Mouse (Mus musculus): ENCODE data around the gene Fli1. TPM values are rescaled to one million over a fixed set of nuclear protein-coding genes. Genes with fewer than 3 reads are reported as not detected.

The Fli1 gene
- polyA plus RNA-seq, 1 experiment from 2014 or later, result 56.7 TPM

DNA sequence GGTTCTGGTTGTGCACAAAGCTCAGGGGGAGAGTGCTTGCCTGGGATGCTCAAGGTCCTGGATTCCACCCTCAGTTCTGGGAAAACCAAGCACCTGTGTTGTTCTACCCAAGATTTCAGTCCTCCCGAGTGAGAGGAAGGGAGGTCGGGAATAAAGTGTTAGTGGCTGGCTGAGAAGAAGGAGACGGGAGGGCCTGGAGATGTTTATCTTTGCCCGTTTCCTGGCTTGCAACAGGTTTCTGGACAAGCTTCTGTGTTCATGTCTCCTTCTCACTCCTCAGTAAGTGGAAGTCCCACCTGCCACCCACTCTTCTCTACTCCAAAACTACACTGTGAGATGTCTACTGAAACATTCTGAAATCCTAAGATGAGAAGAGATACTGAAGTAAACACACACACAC, 39.2 kb downstream of the Fli1 start:
- Histone ChIP-seq H3K9me3 (no peaks in the 10 kb centered on the region), H3K27me3 (replicated peaks; ENCODE audit: low read depth, poor library complexity, severe bottlenecking) (no peaks in the 10 kb centered on the region), H3K4me1 (peaks cover 76% of the 10 kb centered on the region), H3K27ac (replicated peaks) (0 out of 2 replicates have a peak overlapping the region, but pooled peaks have one; percentile 21), H3K4me3 (no peak overlapping the region), H3K36me3 (replicated peaks) (peaks cover 14% of the 10 kb centered on the region)
- 52% methylated on average over 4 of the region's 4 CpGs for WGBS
- no peak for DNase-seq (ENCODE audit: low spot score)

- peaks cover 68% of the 10 kb centered on the region for H3K4me1 ChIP-seq
- no peak overlapping the region for H3K27ac ChIP-seq (replicated peaks)
- peaks cover 14% of the 10 kb centered on the region for H3K36me3 ChIP-seq (replicated peaks)
- H3K9me3 ChIP-seq, result no peaks in the 10 kb centered on the region
- no peaks in the 10 kb centered on the region for H3K27me3 ChIP-seq (replicated peaks; ENCODE audit: low read depth, poor library complexity, severe bottlenecking)
- H3K4me3 ChIP-seq, result no peak overlapping the region
- DNase-seq (ENCODE audit: low spot score), result no peak
- WGBS, result 89% methylated on average over 11 of the region's 11 CpGs
These were observed 40.2 kb downstream of the Fli1 start for GRCm38 (mm10) chr9:32502256-32503010.

GRCm38 (mm10) chr9:32500886-32501285, 41.8 kb downstream of the Fli1 start:
- H3K9me3 ChIP-seq, result no peaks in the 10 kb centered on the region
- peaks cover 67% of the 10 kb centered on the region for H3K4me1 ChIP-seq
- no peak overlapping the region for H3K4me3 ChIP-seq
- H3K27me3 ChIP-seq (replicated peaks; ENCODE audit: low read depth, poor library complexity, severe bottlenecking), result no peaks in the 10 kb centered on the region
- peaks cover 14% of the 10 kb centered on the region for H3K36me3 ChIP-seq (replicated peaks)
- no peak overlapping the region for H3K27ac ChIP-seq (replicated peaks)
- 90% methylated on average over 8 of the region's 8 CpGs for WGBS
- DNase-seq (ENCODE audit: low spot score), result no peak

DNA sequence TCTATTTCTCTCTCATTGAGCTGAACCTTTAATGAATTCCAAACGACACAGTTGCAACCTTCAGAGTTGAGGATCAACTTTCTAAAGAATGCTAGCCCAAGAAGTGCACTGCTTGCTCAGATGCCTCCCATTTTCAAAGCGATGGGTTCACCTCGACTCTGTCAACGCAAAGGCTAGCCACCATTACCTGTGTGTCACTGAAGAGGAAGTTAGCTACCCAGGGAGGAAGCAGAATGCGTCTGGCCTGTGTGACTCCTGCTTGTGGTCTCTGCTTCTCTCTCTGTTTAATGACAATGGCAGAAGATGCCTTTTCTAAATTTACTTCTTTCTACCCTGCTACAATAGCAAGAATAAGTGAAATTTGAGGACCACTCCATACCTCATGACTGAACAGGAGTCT, 42.6 kb downstream of the Fli1 start:
- no peaks in the 10 kb centered on the region for H3K9me3 ChIP-seq
- no peak overlapping the region for H3K27ac ChIP-seq (replicated peaks)
- peaks cover 67% of the 10 kb centered on the region for H3K4me1 ChIP-seq
- peaks cover 14% of the 10 kb centered on the region for H3K36me3 ChIP-seq (replicated peaks)
- no peak overlapping the region for H3K4me3 ChIP-seq
- 75% methylated on average over 5 of the region's 5 CpGs for WGBS
- no peaks in the 10 kb centered on the region for H3K27me3 ChIP-seq (replicated peaks; ENCODE audit: low read depth, poor library complexity, severe bottlenecking)
- no peak for DNase-seq (ENCODE audit: low spot score)

DNA sequence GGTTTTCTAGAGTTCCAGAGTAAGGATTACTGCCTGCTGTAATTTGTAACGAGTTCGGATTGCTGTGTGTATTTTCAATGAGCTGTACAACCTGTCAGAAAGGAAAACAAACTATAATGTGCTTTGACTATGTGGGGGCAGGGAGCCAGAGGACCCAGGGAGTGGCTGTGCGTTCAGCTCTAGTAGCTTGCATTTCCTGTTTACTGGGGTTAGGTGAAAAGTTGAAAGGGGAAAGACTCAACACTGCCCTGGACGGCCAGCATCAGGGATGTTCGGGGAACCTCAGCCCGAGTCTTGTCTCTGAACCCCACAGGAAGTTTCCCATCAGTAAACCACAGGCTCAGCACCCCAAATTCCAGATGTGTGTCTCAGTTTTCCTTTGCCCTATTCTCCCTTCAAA, 43.2 kb downstream of the Fli1 start:
- peaks cover 67% of the 10 kb centered on the region for H3K4me1 ChIP-seq
- DNase-seq (ENCODE audit: low spot score), result no peak
- H3K27ac ChIP-seq (replicated peaks), result no peak overlapping the region
- 58% methylated on average over 6 of the region's 6 CpGs for WGBS
- H3K27me3 ChIP-seq (replicated peaks; ENCODE audit: low read depth, poor library complexity, severe bottlenecking), result no peaks in the 10 kb centered on the region
- no peaks in the 10 kb centered on the region for H3K9me3 ChIP-seq
- H3K36me3 ChIP-seq (replicated peaks), result peaks cover 14% of the 10 kb centered on the region
- H3K4me3 ChIP-seq, result no peak overlapping the region

DNA sequence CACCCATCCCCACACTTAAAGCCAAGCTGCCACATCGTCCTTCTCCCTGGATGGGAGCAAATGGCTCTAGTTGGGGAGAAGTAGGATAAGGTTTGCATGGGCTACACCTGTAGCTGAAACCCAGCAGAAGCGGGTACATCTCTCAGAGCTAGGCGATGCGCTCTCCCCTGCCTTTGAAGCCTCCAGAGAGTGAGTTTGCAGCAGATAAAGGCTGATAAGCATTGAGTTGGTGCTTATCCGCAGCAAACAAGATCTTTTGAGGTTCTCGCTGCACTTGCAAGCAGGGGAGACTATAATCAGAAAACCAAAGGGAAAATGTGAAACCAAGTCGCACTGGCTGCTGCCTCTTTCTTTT, 47.0 kb downstream of the Fli1 start:
- no peak for DNase-seq (ENCODE audit: low spot score)
- Histone ChIP-seq H3K4me1 (peaks cover 56% of the 10 kb centered on the region), H3K27me3 (replicated peaks; ENCODE audit: low read depth, poor library complexity, severe bottlenecking) (no peaks in the 10 kb centered on the region), H3K36me3 (replicated peaks) (peaks cover 18% of the 10 kb centered on the region), H3K9me3 (no peaks in the 10 kb centered on the region), H3K4me3 (no peak overlapping the region), H3K27ac (replicated peaks) (peak overlapping the region; percentile 77)
- WGBS, result 42% methylated on average over 7 of the region's 7 CpGs

- Histone ChIP-seq H3K9me3 (no peaks in the 10 kb centered on the region), H3K36me3 (replicated peaks) (peaks cover 20% of the 10 kb centered on the region), H3K27ac (replicated peaks) (peak overlapping the region; percentile 77), H3K4me3 (no peak overlapping the region), H3K4me1 (peaks cover 56% of the 10 kb centered on the region), H3K27me3 (replicated peaks; ENCODE audit: low read depth, poor library complexity, severe bottlenecking) (no peaks in the 10 kb centered on the region)
- peak; percentile 65 for DNase-seq (ENCODE audit: low spot score)
- 15% methylated on average over 8 of the region's 8 CpGs for WGBS
These were observed 47.6 kb downstream of the Fli1 start for GRCm38 (mm10) chr9:32494891-32495642.

DNA sequence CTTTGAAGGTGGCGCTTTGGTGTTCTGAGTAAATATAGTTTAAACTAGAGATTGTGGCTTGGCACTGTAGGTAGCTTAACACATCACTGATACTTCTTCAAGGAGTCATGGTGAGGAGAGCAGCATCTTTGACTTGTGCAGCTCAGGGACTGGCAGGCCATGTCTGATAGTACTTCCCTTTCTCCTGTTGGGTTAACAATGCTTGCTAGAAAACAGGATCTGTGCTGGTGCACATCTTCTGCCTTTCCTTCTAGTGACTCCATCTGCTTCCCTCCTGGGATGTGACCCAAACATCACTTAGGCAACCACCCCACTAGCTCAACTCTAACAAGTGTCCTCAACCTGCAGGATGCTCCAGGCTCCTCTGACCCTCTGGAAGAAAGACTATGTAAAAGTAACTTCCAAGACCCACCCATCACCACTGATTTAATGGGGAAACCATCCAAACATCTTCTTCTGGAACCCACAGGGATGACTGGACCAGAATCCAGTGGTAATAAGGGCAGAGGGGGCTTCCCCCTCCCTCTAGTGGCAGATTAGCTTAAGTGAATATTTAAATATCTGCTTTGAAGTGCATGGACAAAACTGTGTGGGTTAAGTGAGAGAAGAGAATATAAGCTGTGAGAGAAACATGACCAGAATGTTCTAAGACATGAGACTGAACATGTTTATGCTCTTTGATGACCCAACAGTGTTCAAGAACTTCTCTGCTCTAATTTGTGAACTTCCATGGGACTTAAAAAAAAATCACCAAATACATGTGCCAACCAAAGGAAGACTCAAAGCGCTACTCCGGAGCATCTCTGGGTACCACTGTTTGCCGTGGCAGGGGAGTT, 48.9 kb downstream of the Fli1 start:
- peaks cover 57% of the 10 kb centered on the region for H3K4me1 ChIP-seq
- peak overlapping the region; percentile 76 for H3K27ac ChIP-seq (replicated peaks)
- H3K4me3 ChIP-seq, result no peak overlapping the region
- WGBS, result 71% methylated on average over 4 of the region's 4 CpGs
- no peaks in the 10 kb centered on the region for H3K27me3 ChIP-seq (replicated peaks; ENCODE audit: low read depth, poor library complexity, severe bottlenecking)
- H3K9me3 ChIP-seq, result no peaks in the 10 kb centered on the region
- no peak for DNase-seq (ENCODE audit: low spot score)
- peaks cover 24% of the 10 kb centered on the region for H3K36me3 ChIP-seq (replicated peaks)

GRCm38 (mm10) chr9:32492753-32493152, 49.9 kb downstream of the Fli1 start:
- Histone ChIP-seq H3K4me1 (peaks cover 57% of the 10 kb centered on the region), H3K9me3 (no peaks in the 10 kb centered on the region), H3K36me3 (replicated peaks) (peaks cover 33% of the 10 kb centered on the region), H3K27me3 (replicated peaks; ENCODE audit: low read depth, poor library complexity, severe bottlenecking) (no peaks in the 10 kb centered on the region), H3K27ac (replicated peaks) (no peak overlapping the region), H3K4me3 (no peak overlapping the region)
- 90% methylated on average over 2 of the region's 2 CpGs for WGBS
- DNase-seq (ENCODE audit: low spot score), result no peak

DNA sequence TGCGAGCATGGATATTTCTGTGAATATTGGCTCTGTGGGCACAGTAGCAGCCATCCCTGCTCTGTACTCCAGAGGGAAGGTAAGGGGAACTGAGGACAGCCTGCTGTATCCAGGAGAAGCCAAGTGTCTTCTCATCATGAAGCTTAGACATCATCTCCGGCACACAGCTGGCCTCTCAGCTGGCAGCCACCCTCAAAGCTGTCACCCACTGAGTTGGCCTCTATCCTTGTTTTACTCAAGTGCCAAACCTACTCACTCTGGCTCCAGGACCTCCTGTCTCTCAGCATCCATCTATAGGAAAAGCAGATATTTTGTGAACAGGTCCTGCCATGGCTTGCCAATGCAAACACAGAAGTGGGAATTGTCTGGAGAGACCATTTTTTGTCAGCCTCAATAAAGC, 51.2 kb downstream of the Fli1 start:
- peaks cover 47% of the 10 kb centered on the region for H3K4me1 ChIP-seq
- no peak for DNase-seq (ENCODE audit: low spot score)
- WGBS, result 95% methylated on average over 2 of the region's 2 CpGs

GRCm38 (mm10) chr9:32489794-32490358, 52.8 kb downstream of the Fli1 start:
- H3K9me3 ChIP-seq, result no peaks in the 10 kb centered on the region
- 65% methylated on average over 4 of the region's 4 CpGs for WGBS
- H3K36me3 ChIP-seq (replicated peaks), result peaks cover 57% of the 10 kb centered on the region
- no peak for DNase-seq (ENCODE audit: low spot score)
- H3K4me1 ChIP-seq, result peaks cover 31% of the 10 kb centered on the region
- no peaks in the 10 kb centered on the region for H3K27me3 ChIP-seq (replicated peaks; ENCODE audit: low read depth, poor library complexity, severe bottlenecking)
- 0 out of 2 replicates have a peak overlapping the region, but pooled peaks have one; percentile 35 for H3K27ac ChIP-seq (replicated peaks)
- no peak overlapping the region for H3K4me3 ChIP-seq

More for the DNA sequence above, 51.2 kb downstream of the Fli1 start:
- Histone ChIP-seq H3K9me3 (no peaks in the 10 kb centered on the region), H3K27ac (replicated peaks) (no peak overlapping the region), H3K36me3 (replicated peaks) (peaks cover 42% of the 10 kb centered on the region), H3K27me3 (replicated peaks; ENCODE audit: low read depth, poor library complexity, severe bottlenecking) (no peaks in the 10 kb centered on the region), H3K4me3 (no peak overlapping the region)

- H3K9me3 ChIP-seq, result no peaks in the 10 kb centered on the region
- H3K27me3 ChIP-seq (replicated peaks; ENCODE audit: low read depth, poor library complexity, severe bottlenecking), result no peaks in the 10 kb centered on the region
- WGBS, result 62% methylated on average over 4 of the region's 4 CpGs
- H3K27ac ChIP-seq (replicated peaks), result 0 out of 2 replicates have a peak overlapping the region, but pooled peaks have one; percentile 35
- peaks cover 29% of the 10 kb centered on the region for H3K4me1 ChIP-seq
- no peak for DNase-seq (ENCODE audit: low spot score)
- H3K4me3 ChIP-seq, result no peak overlapping the region
- H3K36me3 ChIP-seq (replicated peaks), result peaks cover 62% of the 10 kb centered on the region
These were observed 53.3 kb downstream of the Fli1 start for GRCm38 (mm10) chr9:32489315-32489714.
